In the genomic region with DNA sequence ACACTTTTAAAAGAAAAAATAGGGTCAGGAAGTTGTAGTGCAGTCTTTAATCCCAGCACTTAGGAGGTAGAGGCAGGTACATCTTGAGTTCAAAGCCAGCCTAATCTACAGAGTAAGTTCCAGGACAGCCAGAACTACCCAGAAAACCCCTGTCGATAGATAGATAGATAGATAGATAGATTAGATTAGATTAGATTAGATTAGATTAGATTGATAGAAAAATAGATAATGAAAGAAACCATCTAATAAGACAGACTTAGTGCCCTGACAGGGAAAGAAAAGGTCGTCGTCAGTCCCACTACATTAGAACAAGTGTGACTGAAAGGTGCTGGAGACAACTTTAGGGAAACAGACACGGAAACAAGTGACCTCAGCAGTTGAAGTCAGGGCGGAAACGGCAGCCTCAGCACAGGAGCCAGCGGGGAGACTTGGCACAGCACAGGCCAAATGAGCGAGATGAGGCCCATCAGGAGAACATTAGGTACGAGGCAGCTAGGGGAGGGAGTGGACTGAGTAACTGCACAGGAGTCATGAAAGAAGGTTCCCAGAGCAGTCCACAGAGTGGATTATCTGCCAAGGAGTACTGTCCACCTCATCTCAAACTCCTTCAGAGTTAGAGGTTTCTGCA, we compare ENCODE assay signal across 30 mouse cellular contexts.
"Had no signal": no experiment of that assay in that cellular context is flagged by ENCODE, and none has a peak within 500 bp of the region (broad histone marks: within the 10 kb centered on the region; RNA-seq: fewer than 3 reads in every experiment).

No protein-coding gene starts in this region.

- H3K9ac ChIP-seq: limb, embryonic 12.5 days; limb, embryonic 13.5 days; limb, embryonic 15.5 days; liver, embryonic 13.5 days; liver, embryonic 14.5 days; liver, embryonic 15.5 days; lung, embryonic 14.5 days; lung, embryonic 15.5 days; midbrain, embryonic 12.5 days; midbrain, embryonic 13.5 days; midbrain, embryonic 15.5 days; neural tube, embryonic 12.5 days; neural tube, embryonic 13.5 days had no signal

- DNase-seq: left cerebral cortex, postnatal 4 days; liver, embryonic 13.5 days; lung, adult 18-20 months; lung, adult 2 months; lung, embryonic 14.5 days; lung, postnatal 10 days; lung, postnatal 14 days; lung, postnatal 36 days; lung, postnatal 4 days; midbrain, embryonic 14.5 days had no signal

- ATAC-seq: lung, postnatal 0 days; midbrain, embryonic 13.5 days; midbrain, embryonic 15.5 days; midbrain, embryonic 16.5 days had no signal

- H3K4me2 ChIP-seq: limb, embryonic 12.5 days; limb, embryonic 13.5 days; limb, embryonic 15.5 days; liver, embryonic 13.5 days; liver, embryonic 15.5 days; lung, embryonic 14.5 days; lung, embryonic 15.5 days; midbrain, embryonic 11.5 days; midbrain, embryonic 12.5 days; midbrain, embryonic 13.5 days; midbrain, embryonic 15.5 days; neural tube, embryonic 12.5 days; neural tube, embryonic 13.5 days had no signal

- H3K27me3 ChIP-seq: limb, embryonic 12.5 days; limb, embryonic 13.5 days; limb, embryonic 15.5 days; liver, embryonic 13.5 days; liver, embryonic 15.5 days; lung, embryonic 15.5 days; megakaryocyte, embryonic 14.5 days; midbrain, embryonic 12.5 days; midbrain, embryonic 13.5 days; midbrain, embryonic 15.5 days; neural tube, embryonic 12.5 days; neural tube, embryonic 13.5 days had no signal

- H3K27ac ChIP-seq: left cerebral cortex, adult 2 months; limb, embryonic 10.5 days; limb, embryonic 12.5 days; limb, embryonic 13.5 days; limb, embryonic 15.5 days; liver, embryonic 13.5 days; liver, embryonic 14.5 days; liver, embryonic 15.5 days; lung, embryonic 15.5 days; macrophage; midbrain, embryonic 10.5 days; midbrain, embryonic 12.5 days; midbrain, embryonic 13.5 days; midbrain, embryonic 15.5 days; neural tube, embryonic 12.5 days; neural tube, embryonic 13.5 days had no signal

- H3K9me3 ChIP-seq: limb, embryonic 10.5 days; limb, embryonic 12.5 days; limb, embryonic 13.5 days; limb, embryonic 15.5 days; liver, embryonic 13.5 days; liver, embryonic 15.5 days; lung, embryonic 15.5 days; megakaryocyte, embryonic 14.5 days; midbrain, embryonic 10.5 days; midbrain, embryonic 12.5 days; midbrain, embryonic 13.5 days; midbrain, embryonic 15.5 days; neural tube, embryonic 12.5 days; neural tube, embryonic 13.5 days had no signal

- H3K4me3 ChIP-seq: left cerebral cortex, adult 2 months; limb, embryonic 10.5 days; limb, embryonic 12.5 days; limb, embryonic 13.5 days; limb, embryonic 15.5 days; liver, embryonic 13.5 days; liver, embryonic 15.5 days; lung, embryonic 15.5 days; megakaryocyte, embryonic 14.5 days; midbrain, embryonic 10.5 days; midbrain, embryonic 12.5 days; midbrain, embryonic 13.5 days; midbrain, embryonic 15.5 days; myocyte; neural tube, embryonic 12.5 days; neural tube, embryonic 13.5 days had no signal
